Mouse (Mus musculus): ENCODE data around the gene Fiz1.

Gene Fiz1

GRCm38 (mm10) chr7:5014251-5015117 is at the start of gene Fiz1, which contains the start of gene Zfp524:
Gene Fiz1 (minus strand): TSS chr7:5014697.
Gene Zfp524 (plus strand): TSS chr7:5014415.
- peak; percentile 36; the same call in 1 of the 2 replicates for ATAC-seq (ENCODE audit: insufficient number of reproducible peaks, low FRiP score, low TSS enrichment)

GRCm38 (mm10) chr7:5062360-5063001 is 48.0 kb upstream of the Fiz1 start:
- ATAC-seq (ENCODE audit: insufficient number of reproducible peaks, low FRiP score, low TSS enrichment): no peak

DNA sequence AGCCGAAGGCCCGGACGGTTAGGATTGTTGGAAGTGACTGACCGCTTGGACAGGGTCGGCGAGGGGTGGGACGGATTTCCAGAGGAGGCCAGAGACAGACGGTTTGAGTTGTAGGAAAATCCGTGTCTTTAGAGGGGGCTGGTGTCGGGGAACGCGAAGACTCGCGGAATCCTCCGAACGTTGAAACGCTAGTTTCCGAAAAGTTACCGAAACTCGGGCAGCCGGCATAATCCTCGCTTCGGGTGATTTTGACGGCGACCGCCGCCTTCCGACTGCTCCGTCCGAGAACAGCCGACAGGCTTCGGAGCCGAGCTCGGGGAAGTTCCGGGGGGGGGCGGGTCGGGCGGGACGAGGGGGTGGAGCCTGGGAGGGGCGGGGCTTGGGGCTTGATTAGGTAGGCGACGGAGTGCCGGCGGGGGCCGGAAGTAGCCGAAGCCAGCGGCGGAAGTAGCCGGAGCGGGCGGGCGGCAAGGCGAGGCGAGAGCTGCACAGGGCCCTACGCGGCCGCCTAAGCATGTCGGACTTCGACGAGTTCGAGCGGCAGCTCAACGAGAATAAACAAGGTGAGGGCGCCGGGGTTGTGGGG is 47.4 kb upstream of the Fiz1 start, which contains the start of gene U2af2:
Gene U2af2 (plus strand): TSS at position 370 of the 586 bp plus-strand sequence.
- peak; percentile 19; the same call in 1 of the 2 replicates for ATAC-seq (ENCODE audit: insufficient number of reproducible peaks, low FRiP score, low TSS enrichment)

DNA sequence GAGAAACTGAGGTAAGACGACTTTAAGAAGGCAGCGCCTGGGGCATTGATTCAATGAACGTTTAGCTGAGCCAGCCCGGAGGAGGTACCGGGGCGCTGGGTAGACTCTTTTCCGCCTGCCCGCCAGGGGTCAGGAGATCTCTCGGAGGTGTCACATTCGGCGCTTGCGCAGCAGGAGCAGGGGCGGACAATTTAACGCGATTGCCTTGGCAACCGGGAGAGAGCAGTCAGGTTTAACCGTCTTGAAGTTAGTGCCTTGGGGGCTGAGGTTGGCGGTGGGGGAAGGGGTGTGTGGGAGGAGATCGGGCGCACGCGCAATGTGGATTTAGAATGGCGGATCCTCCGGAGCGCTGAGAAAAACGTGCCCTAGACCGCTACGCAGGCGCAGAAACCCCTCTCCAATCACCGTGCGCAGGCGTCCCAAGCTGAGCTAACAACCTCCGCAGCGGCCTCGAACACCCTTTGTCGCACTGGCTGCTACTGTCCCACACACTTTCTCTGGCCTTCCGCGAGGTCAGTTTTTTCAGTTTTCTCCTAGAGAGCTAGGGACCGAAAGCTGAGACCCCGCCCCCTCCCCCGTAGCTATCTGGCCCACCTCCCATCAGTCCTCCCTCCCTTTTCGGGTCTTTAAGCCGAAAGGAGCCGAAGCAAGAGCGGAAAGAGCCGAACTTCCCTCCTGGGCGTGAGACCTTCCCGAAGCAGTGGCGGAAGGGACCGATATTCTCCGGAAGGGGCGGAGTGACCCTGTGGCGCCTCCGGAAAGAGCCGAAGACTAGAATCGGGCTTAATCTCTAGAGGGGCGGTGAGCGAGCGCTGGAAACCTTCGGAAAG is 46.7 kb upstream of the Fiz1 start:
- peak; percentile 65 for ATAC-seq (ENCODE audit: insufficient number of reproducible peaks, low FRiP score, low TSS enrichment)

GRCm38 (mm10) chr7:5060239-5060731 is 45.8 kb upstream of the Fiz1 start:
- peak; percentile 38; the same call in 1 of the 2 replicates for ATAC-seq (ENCODE audit: insufficient number of reproducible peaks, low FRiP score, low TSS enrichment)

- ATAC-seq (ENCODE audit: insufficient number of reproducible peaks, low FRiP score, low TSS enrichment): no peak
Measured at GRCm38 (mm10) chr7:5059421-5059820, 44.9 kb upstream of the Fiz1 start.

DNA sequence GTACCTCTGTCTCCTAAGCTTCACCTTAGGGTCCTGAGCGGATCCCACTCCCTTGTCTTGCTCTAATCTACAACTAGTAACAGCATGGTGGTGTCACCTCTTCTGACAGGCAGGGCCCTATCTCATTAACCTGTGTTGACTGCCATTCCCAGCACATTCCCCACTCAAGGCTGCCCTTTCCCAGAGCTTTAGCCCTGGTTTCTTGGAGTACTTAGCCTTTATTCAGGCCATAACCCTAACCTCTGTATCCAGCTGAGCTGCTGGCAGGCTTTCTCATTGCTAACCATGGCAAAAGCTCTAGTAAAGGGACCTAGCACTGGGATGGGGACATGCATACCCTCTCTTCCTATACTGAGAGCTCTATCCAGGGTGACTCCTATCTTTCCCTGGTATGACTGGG is 44.1 kb upstream of the Fiz1 start:
- ATAC-seq (ENCODE audit: insufficient number of reproducible peaks, low FRiP score, low TSS enrichment): no peak

GRCm38 (mm10) chr7:5057804-5058203 is 43.3 kb upstream of the Fiz1 start:
- ATAC-seq (ENCODE audit: insufficient number of reproducible peaks, low FRiP score, low TSS enrichment): no peak

GRCm38 (mm10) chr7:5057381-5057780 is 42.9 kb upstream of the Fiz1 start:
- no peak for ATAC-seq (ENCODE audit: insufficient number of reproducible peaks, low FRiP score, low TSS enrichment)

DNA sequence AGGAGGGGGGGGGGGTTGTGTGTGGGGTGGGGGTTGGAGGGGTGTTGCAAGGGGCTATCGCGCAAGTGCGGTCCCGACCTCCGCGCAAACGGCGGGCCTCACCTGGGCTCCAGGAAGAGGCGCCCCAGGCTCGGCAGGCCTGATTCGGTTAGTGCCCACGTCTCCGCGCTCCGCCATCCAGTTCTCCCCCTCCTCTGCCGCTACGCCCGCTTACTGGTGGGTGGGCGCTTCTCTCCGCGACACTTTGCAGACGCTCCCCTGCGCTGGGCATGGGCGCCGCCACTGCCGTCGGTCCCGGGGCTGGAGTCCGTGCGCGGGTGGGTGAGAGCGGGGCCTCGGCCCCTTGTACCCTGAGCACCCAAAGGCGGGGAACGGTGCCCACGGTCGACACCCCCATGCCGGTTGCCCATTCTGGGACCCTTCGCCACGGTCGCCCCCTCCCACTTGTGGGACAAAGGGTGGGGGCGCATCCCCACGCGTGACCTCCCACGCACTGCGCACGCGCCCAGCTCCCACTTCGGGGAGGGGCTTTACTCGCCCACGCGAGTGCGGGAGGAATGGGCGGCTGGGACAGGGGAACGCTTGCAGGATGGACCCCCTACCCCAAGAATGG is 42.3 kb upstream of the Fiz1 start:
- ATAC-seq (ENCODE audit: insufficient number of reproducible peaks, low FRiP score, low TSS enrichment): no peak

- no peak for ATAC-seq (ENCODE audit: insufficient number of reproducible peaks, low FRiP score, low TSS enrichment)
Measured at GRCm38 (mm10) chr7:5053456-5054179, 39.1 kb upstream of the Fiz1 start.

DNA sequence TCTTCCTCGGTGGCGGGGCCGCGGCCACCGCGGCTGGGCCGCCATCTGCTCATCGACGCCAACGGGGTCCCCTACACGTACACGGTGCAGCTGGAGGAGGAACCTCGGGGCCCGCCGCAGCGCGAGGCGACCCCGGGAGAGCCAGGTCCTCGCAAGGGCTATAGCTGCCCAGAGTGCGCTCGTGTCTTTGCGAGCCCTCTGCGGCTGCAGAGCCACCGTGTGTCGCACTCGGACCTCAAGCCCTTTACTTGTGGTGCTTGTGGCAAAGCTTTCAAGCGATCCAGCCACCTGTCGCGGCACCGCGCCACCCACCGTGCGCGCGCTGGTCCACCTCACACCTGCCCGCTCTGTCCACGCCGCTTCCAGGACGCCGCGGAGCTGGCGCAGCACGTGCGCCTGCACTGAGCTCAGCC is 38.4 kb upstream of the Fiz1 start:
- ATAC-seq (ENCODE audit: insufficient number of reproducible peaks, low FRiP score, low TSS enrichment): no peak

DNA sequence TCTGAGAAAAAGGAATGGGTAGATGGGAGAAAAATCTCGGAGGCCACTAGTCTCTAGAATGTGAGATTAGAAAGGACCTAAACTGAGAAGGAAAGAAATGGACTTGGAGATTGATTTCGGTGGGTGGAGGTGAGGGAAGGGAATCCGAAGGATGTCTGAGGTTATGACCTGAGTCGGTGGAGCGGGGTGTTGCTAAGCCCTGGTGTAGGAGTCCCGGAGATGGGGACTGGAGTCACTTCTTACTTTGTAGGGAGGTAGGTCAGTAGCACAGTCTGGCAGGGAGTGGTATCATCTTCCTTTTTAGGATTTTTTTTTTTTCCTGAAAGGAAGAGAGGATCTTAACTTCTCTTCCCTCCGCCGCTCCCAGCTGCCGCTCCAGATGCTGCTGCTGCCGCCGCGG is 37.9 kb upstream of the Fiz1 start:
- no peak for ATAC-seq (ENCODE audit: insufficient number of reproducible peaks, low FRiP score, low TSS enrichment)

DNA sequence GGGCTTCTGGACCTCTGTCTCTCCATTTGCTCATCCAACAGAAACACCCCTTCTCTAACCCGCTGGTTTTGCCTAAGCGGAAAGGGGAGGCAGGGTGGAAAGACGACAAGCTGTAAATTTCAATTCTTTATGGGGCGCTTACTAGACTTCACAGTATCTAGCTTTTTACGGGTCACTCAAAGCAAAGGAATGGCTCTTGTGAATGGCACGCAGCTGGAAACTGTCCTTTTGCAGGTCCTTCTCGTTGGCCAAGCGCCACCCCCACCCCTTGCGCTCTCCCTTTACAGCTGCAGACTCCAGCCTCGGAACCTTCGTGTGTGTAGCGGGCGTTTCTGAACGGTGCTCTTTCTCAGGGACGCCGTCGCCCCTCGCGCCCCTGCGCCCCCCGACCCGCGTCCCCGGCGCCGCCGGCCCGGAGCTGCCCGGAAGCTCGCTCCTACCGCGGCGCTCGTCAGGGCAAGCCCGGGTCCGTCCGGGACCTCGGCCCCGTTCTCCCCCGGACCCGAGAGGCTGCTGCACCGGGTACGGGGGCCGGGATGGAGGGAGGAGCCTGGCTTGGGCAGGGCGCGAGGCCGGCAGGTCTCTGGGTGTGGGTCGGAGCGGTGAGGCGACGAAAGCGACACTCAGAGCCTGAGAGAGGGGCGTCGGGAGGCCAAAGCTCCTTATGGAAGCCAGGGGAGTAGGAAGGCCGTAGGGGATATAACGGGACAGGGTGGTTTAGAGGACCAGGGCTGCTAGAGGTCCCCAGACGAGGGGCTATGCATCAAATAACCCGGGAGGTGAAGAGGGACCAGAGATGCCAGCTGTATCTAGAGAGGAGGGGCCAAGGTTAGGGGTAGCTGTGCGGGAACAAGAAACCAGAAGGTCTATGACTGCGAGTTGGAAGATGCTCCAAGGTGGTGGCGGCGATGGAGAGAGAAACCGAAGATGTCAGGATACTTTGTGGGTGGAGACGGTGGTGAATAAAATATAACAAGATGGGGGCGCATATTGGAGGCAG is 37.0 kb upstream of the Fiz1 start, which contains the start of gene Zfp580:
Gene Zfp580 (plus strand): TSS at position 346 of the 1,000 bp plus-strand sequence.
- peak; percentile 61; the same call in 1 of the 2 replicates for ATAC-seq (ENCODE audit: insufficient number of reproducible peaks, low FRiP score, low TSS enrichment)

DNA sequence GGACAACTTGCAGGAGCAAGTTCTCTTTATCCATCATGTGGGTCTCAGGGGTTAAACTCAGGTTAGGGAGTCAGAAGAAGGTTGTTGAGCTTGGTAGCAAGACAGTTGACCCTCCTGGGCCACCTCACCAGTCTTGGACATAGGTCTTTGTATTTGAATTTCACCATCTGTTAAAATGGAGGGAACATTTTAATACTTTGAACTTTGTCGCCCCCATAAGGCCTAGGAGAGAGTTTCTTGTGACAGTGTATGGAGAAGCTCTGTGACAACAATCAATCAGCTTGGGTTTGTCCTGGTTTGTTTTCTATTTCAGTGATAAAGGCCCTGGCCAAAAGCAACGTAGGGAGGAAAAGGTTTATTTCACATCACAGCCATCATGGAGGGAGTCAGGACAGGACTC is 32.8 kb upstream of the Fiz1 start:
- ATAC-seq (ENCODE audit: insufficient number of reproducible peaks, low FRiP score, low TSS enrichment): no peak

- no peak for ATAC-seq (ENCODE audit: insufficient number of reproducible peaks, low FRiP score, low TSS enrichment)
Measured at GRCm38 (mm10) chr7:5046112-5046511, 31.6 kb upstream of the Fiz1 start.

GRCm38 (mm10) chr7:5044981-5045380 is 30.5 kb upstream of the Fiz1 start:
- no peak for ATAC-seq (ENCODE audit: insufficient number of reproducible peaks, low FRiP score, low TSS enrichment)

GRCm38 (mm10) chr7:5038940-5039339 is 24.4 kb upstream of the Fiz1 start:
- ATAC-seq (ENCODE audit: insufficient number of reproducible peaks, low FRiP score, low TSS enrichment): no peak

Data from cerebellum, adult (tissue).